In genomic region chr14:54101775-54102174, GRCm38 (mm10) we compare ENCODE assay signal across 16 mouse cellular contexts.
"Had no signal": no experiment of that assay in that cellular context is flagged by ENCODE, and none has a peak within 500 bp of the region (broad histone marks: within the 10 kb centered on the region; RNA-seq: fewer than 3 reads in every experiment).

No protein-coding gene starts in this region.

- H3K4me2 ChIP-seq: intestine, embryonic 15.5 days; liver, embryonic 13.5 days; midbrain, embryonic 13.5 days; neural tube, embryonic 13.5 days; stomach, embryonic 15.5 days had no signal

- H3K9ac ChIP-seq: intestine, embryonic 15.5 days; liver, embryonic 13.5 days; midbrain, embryonic 13.5 days; neural tube, embryonic 13.5 days; stomach, embryonic 15.5 days had no signal

- DNase-seq: kidney, adult 11 months; kidney, postnatal 36 days; layer of hippocampus, postnatal 36 days; liver, embryonic 13.5 days; retina, postnatal 1 day; right cerebral cortex, postnatal 25 days; spleen, adult 18-20 months; thymus, postnatal 25 days had no signal

- H3K27ac ChIP-seq: intestine, embryonic 15.5 days; left cerebral cortex, adult 2 months; liver, embryonic 13.5 days; midbrain, embryonic 10.5 days; midbrain, embryonic 13.5 days; neural tube, embryonic 13.5 days; stomach, embryonic 15.5 days had no signal

- H3K4me1 ChIP-seq: neural tube, embryonic 13.5 days had no signal

- H3K9me3 ChIP-seq: intestine, embryonic 15.5 days; liver, embryonic 13.5 days; midbrain, embryonic 10.5 days; midbrain, embryonic 13.5 days; neural tube, embryonic 13.5 days; stomach, embryonic 15.5 days had no signal

- H3K27me3 ChIP-seq: intestine, embryonic 15.5 days; midbrain, embryonic 13.5 days; neural tube, embryonic 13.5 days; stomach, embryonic 15.5 days had no signal

- H3K36me3 ChIP-seq: intestine, embryonic 15.5 days; liver, embryonic 13.5 days; midbrain, embryonic 10.5 days; midbrain, embryonic 13.5 days; neural tube, embryonic 13.5 days; stomach, embryonic 15.5 days had no signal

- ATAC-seq: intestine, embryonic 15.5 days; lung, postnatal 0 days; midbrain, embryonic 13.5 days had no signal

- H3K4me3 ChIP-seq: intestine, embryonic 15.5 days; left cerebral cortex, adult 2 months; liver, embryonic 13.5 days; midbrain, embryonic 10.5 days; midbrain, embryonic 13.5 days; myocyte; neural tube, embryonic 13.5 days; stomach, embryonic 15.5 days had no signal
